Mouse (Mus musculus) ES-E14 (cell line): Measurements from ENCODE around the gene Nedd4. TPM values are rescaled to one million over a fixed set of nuclear protein-coding genes. Genes with fewer than 3 reads are reported as not detected.

Experiments
- DNase-seq: peaks from one replicate; pipeline ENCODE4 v3.0.0-alpha.2; 2013; ENCODE audit warnings: low read depth, low spot score
- H3K27ac ChIP-seq: 2 replicates; pipeline ENCODE4 v1.5.1; 2012; ENCODE audit warnings: low read depth, mild to moderate bottlenecking, low read length, moderate library complexity, mixed read lengths; ENCODE audit not compliant: poor library complexity, insufficient read depth, severe bottlenecking
- H3K36me3 ChIP-seq: 2 replicates; pipeline ENCODE4 v1.6.1; 2012; ENCODE audit warnings: mild to moderate bottlenecking, low read length, moderate library complexity, mixed read lengths; ENCODE audit not compliant: control insufficient read depth, poor library complexity, insufficient read depth, severe bottlenecking
- H3K4me1 ChIP-seq, 2 experiments: fragments of 150-350 bp in 1 of 2; sonication (generic) in 1 of 2; 2 replicates each; pipeline ENCODE4 v1.6.1; 2012; ENCODE audit warnings: low read length in 2 of 2, mild to moderate bottlenecking in 1 of 2, mixed read lengths in 1 of 2; ENCODE audit not compliant: control insufficient read depth in 2 of 2, insufficient read depth in 2 of 2, poor library complexity in 1 of 2
- H3K4me3 ChIP-seq, 2 experiments: fragments of 150-350 bp in 1 of 2; sonication (generic) in 1 of 2; 2 replicates each; pipeline ENCODE4 v1.5.1; 2012; ENCODE audit warnings: low read length in 2 of 2, low read depth in 1 of 2, mild to moderate bottlenecking in 1 of 2, mixed read lengths in 1 of 2; ENCODE audit not compliant: insufficient read depth in 1 of 2, poor library complexity in 1 of 2, severe bottlenecking in 1 of 2
- H3K9ac ChIP-seq: 2 replicates; pipeline ENCODE4 v1.6.1; 2012; ENCODE audit warnings: low read depth, mild to moderate bottlenecking, low read length, mixed read lengths; ENCODE audit not compliant: poor library complexity, insufficient read depth, severe bottlenecking
- H3K9me3 ChIP-seq: fragments of 150-350 bp; sonication (generic); 2 replicates; pipeline ENCODE4 v1.6.1; 2012; ENCODE audit warnings: low read depth, mild to moderate bottlenecking, low read length; ENCODE audit not compliant: control insufficient read depth, insufficient read depth
- CHD2 ChIP-seq: IDR thresholded peaks from 2 replicates; pipeline ENCODE4 v1.6.1; 2014; ENCODE audit warnings: mild to moderate bottlenecking, low read depth, low read length, inconsistent platforms
- HCFC1 ChIP-seq: IDR thresholded peaks from 2 replicates; pipeline ENCODE4 v1.6.1; 2012; ENCODE audit warnings: low read length, inconsistent platforms, borderline replicate concordance; ENCODE audit not compliant: insufficient read depth
- MAFK ChIP-seq: IDR thresholded peaks from 2 replicates; pipeline ENCODE4 v1.6.1; 2014; ENCODE audit warnings: mild to moderate bottlenecking, low read depth, low read length, inconsistent platforms; ENCODE audit not compliant: insufficient read depth
- ZC3H11A ChIP-seq: IDR thresholded peaks from 2 replicates; pipeline ENCODE4 v1.6.1; 2012; ENCODE audit warnings: low read depth, mild to moderate bottlenecking, inconsistent platforms, low read length, borderline replicate concordance
- ZNF384 ChIP-seq: IDR thresholded peaks from 2 replicates; pipeline ENCODE4 v1.6.1; 2012; ENCODE audit warnings: low read depth, low read length, inconsistent platforms
- in situ Hi-C, 2 experiments: fragments of 600-800 bp; cut with MboI; formaldehyde crosslinking; loops; one replicate each; pipeline ENCODE4 v1.15.1; 2025; ENCODE audit warnings: low sequenced_read_pairs in 2 of 2, inconsistent platforms in 1 of 2; ENCODE audit not compliant: unreplicated experiment in 2 of 2
- total RNA-seq: library from RNA; depleted of rRNA; stranded (reverse); fragments of 300-350 nt; gene quantifications from 2 replicates; pipeline ENCODE4 v1.2.3, GENCODE M21; 2012

Gene Nedd4
- total RNA-seq, 1 experiment: 324 TPM

GRCm38 (mm10) chr9:72623605-72624004 is 38.5 kb upstream of the Nedd4 start:
- no peak overlapping the region for H3K27ac ChIP-seq
- H3K4me3 ChIP-seq: no peak overlapping the region
- no peak for DNase-seq
- TF ChIP-seq CHD2: no peak
- TF ChIP-seq MAFK: no peak
- TF ChIP-seq HCFC1: no peak
- peaks cover 7% of the 10 kb centered on the region for H3K36me3 ChIP-seq
- in situ Hi-C loops: no loop called here
- no peaks in the 10 kb centered on the region for H3K9me3 ChIP-seq
- H3K4me1 ChIP-seq: no peaks in the 10 kb centered on the region
- H3K9ac ChIP-seq: no peak overlapping the region

GRCm38 (mm10) chr9:72627598-72627997 is 34.5 kb upstream of the Nedd4 start:
- DNase-seq: no peak
- H3K36me3 ChIP-seq: no peaks in the 10 kb centered on the region
- no peaks in the 10 kb centered on the region for H3K9me3 ChIP-seq
- no peak overlapping the region for H3K27ac ChIP-seq
- no peak overlapping the region for H3K9ac ChIP-seq
- no peaks in the 10 kb centered on the region for H3K4me1 ChIP-seq
- in situ Hi-C loops: no loop called here
- no peak overlapping the region for H3K4me3 ChIP-seq
- TF ChIP-seq ZC3H11A: no peak

- Histone ChIP-seq H3K9me3 (no peaks in the 10 kb centered on the region), H3K36me3 (no peaks in the 10 kb centered on the region), H3K4me1 (no peaks in the 10 kb centered on the region), H3K9ac (no peak overlapping the region), H3K27ac (no peak overlapping the region), H3K4me3 (no peak overlapping the region)
- no peak for DNase-seq
- in situ Hi-C loops: no loop called here
- TF ChIP-seq MAFK: no peak
- no peak for TF ChIP-seq HCFC1
- no peak for TF ChIP-seq ZC3H11A
- no peak for TF ChIP-seq ZNF384
- no peak for TF ChIP-seq CHD2
These were observed 33.6 kb upstream of the Nedd4 start for GRCm38 (mm10) chr9:72628591-72628990.

GRCm38 (mm10) chr9:72632198-72632597 is 29.9 kb upstream of the Nedd4 start:
- TF ChIP-seq CHD2: no peak
- no peak for TF ChIP-seq ZC3H11A
- TF ChIP-seq MAFK: no peak
- no peak for TF ChIP-seq HCFC1
- no peak for TF ChIP-seq ZNF384
- Histone ChIP-seq H3K4me3 (no peak overlapping the region), H3K36me3 (no peaks in the 10 kb centered on the region), H3K27ac (no peak overlapping the region), H3K9ac (no peak overlapping the region), H3K9me3 (no peaks in the 10 kb centered on the region), H3K4me1 (peaks cover 0 to 1% of the 10 kb centered on the region in 2 experiments; a peak in 2 of 4 replicates)
- in situ Hi-C loops: no loop called here
- no peak for DNase-seq

- no peak overlapping the region for H3K9ac ChIP-seq
- H3K4me3 ChIP-seq: no peak overlapping the region
- no peak for TF ChIP-seq ZC3H11A
- TF ChIP-seq ZNF384: no peak
- TF ChIP-seq CHD2: no peak
- no peak for TF ChIP-seq HCFC1
- no peak for TF ChIP-seq MAFK
- H3K9me3 ChIP-seq: no peaks in the 10 kb centered on the region
- no peak for DNase-seq
- in situ Hi-C loops: no loop called here
- no peak overlapping the region for H3K27ac ChIP-seq
- peaks cover 0 to 7% of the 10 kb centered on the region in 2 experiments; a peak in 2 of 4 replicates for H3K4me1 ChIP-seq
- no peaks in the 10 kb centered on the region for H3K36me3 ChIP-seq
These were observed 27.0 kb upstream of the Nedd4 start for GRCm38 (mm10) chr9:72635134-72635533.
